Mouse (Mus musculus) kidney, adult 2 months (tissue): Measurements from ENCODE around the gene Tgfb1.

Experiments
- CTCF ChIP-seq: fragments of 200-500 bp; conservative IDR thresholded peaks from 2 replicates; pipeline ENCODE4 v1.5.1; 2011; ENCODE audit warnings: low read depth, mild to moderate bottlenecking, control low read depth, low read length, moderate library complexity, mixed read lengths; ENCODE audit not compliant: insufficient read depth, insufficient read length
- POLR2A ChIP-seq: fragments of 200-500 bp; IDR thresholded peaks from one replicate; pipeline ENCODE4 v1.6.1; 2011; ENCODE audit warnings: low read depth, low read length, control low read depth

- no peak for TF ChIP-seq CTCF
- no peak for TF ChIP-seq POLR2A
Observed at GRCm38 (mm10) chr7:25671686-25672085, 15.1 kb upstream of the Tgfb1 start.
